Mouse (Mus musculus): ENCODE results near the gene Rbms3.

GRCm38 (mm10) chr9:117067703-117068419, 561.9 kb downstream of the Rbms3 start:
- no peak for TF ChIP-seq CTCF (IDR thresholded peaks at IDR 0.05)
- TF ChIP-seq EP300 (IDR thresholded peaks at IDR 0.05; ENCODE audit: insufficient read depth, low read depth, low read length) = no peak
